Mouse (Mus musculus): ENCODE results near the gene Fam104a. TPM values are rescaled to one million over a fixed set of nuclear protein-coding genes. Genes with fewer than 3 reads are reported as not detected.

Fam104a gene
- 24.3 and 24.7 TPM in 2 replicates for polyA plus RNA-seq (2012; ENCODE audit: insufficient read depth, insufficient read length, missing spikeins)

- Histone ChIP-seq H3K4me1 (ENCODE audit: control insufficient read depth, insufficient read depth, low read length) (peaks cover 30% of the 10 kb centered on the region), H3K4me3 (ENCODE audit: insufficient read depth, low read length) (peak within 1 kb of the TSS; percentile 97), H3K27ac (ENCODE audit: insufficient read depth, low read depth, low read length) (peak within 1 kb of the TSS; percentile 77)
- no peak for TF ChIP-seq CTCF (IDR thresholded peaks at IDR 0.05; ENCODE audit: low read depth, low read length)
- TF ChIP-seq POLR2A (IDR thresholded peaks at IDR 0.05; ENCODE audit: borderline replicate concordance, low read depth, low read length): 0 out of 2 replicates have a peak, but pooled peaks have one; percentile 56
Measured at GRCm38 (mm10) chr11:113683957-113684706, at the start of gene Fam104a, which contains the start of gene D11Wsu47e. TSS of gene Fam104a (minus strand) at chr11:113684155. TSS of gene D11Wsu47e (plus strand) at chr11:113684412.

GRCm38 (mm10) chr11:113731945-113732612, 48.1 kb upstream of the Fam104a start:
- TF ChIP-seq CTCF (IDR thresholded peaks at IDR 0.05; ENCODE audit: low read depth, low read length): no peak
- TF ChIP-seq POLR2A (IDR thresholded peaks at IDR 0.05; ENCODE audit: borderline replicate concordance, low read depth, low read length): no peak
- peaks cover 64% of the 10 kb centered on the region for H3K4me1 ChIP-seq (ENCODE audit: control insufficient read depth, insufficient read depth, low read length)
- H3K4me3 ChIP-seq (ENCODE audit: insufficient read depth, low read length): no peak overlapping the region
- H3K27ac ChIP-seq (ENCODE audit: insufficient read depth, low read depth, low read length): peak overlapping the region; percentile 80

- Histone ChIP-seq H3K4me1 (ENCODE audit: control insufficient read depth, insufficient read depth, low read length) (peaks cover 59% of the 10 kb centered on the region), H3K27ac (ENCODE audit: insufficient read depth, low read depth, low read length) (no peak overlapping the region), H3K4me3 (ENCODE audit: insufficient read depth, low read length) (no peak overlapping the region)
- TF ChIP-seq CTCF (IDR thresholded peaks at IDR 0.05; ENCODE audit: low read depth, low read length): no peak
- TF ChIP-seq POLR2A (IDR thresholded peaks at IDR 0.05; ENCODE audit: borderline replicate concordance, low read depth, low read length): no peak
Measured at GRCm38 (mm10) chr11:113730879-113731278, 46.9 kb upstream of the Fam104a start.

- Histone ChIP-seq H3K27ac (ENCODE audit: insufficient read depth, low read depth, low read length) (no peak overlapping the region), H3K4me1 (ENCODE audit: control insufficient read depth, insufficient read depth, low read length) (peaks cover 51% of the 10 kb centered on the region), H3K4me3 (ENCODE audit: insufficient read depth, low read length) (no peak overlapping the region)
- TF ChIP-seq CTCF (IDR thresholded peaks at IDR 0.05; ENCODE audit: low read depth, low read length): no peak
Measured at GRCm38 (mm10) chr11:113729917-113730316, 46.0 kb upstream of the Fam104a start.

- Histone ChIP-seq H3K4me3 (ENCODE audit: insufficient read depth, low read length) (no peak overlapping the region), H3K27ac (ENCODE audit: insufficient read depth, low read depth, low read length) (no peak overlapping the region)
- no peak for TF ChIP-seq POLR2A (IDR thresholded peaks at IDR 0.05; ENCODE audit: borderline replicate concordance, low read depth, low read length)
- TF ChIP-seq CTCF (IDR thresholded peaks at IDR 0.05; ENCODE audit: low read depth, low read length): no peak
Measured at GRCm38 (mm10) chr11:113729239-113729638, 45.3 kb upstream of the Fam104a start.

GRCm38 (mm10) chr11:113727992-113728391, 44.0 kb upstream of the Fam104a start:
- Histone ChIP-seq H3K27ac (ENCODE audit: insufficient read depth, low read depth, low read length) (no peak overlapping the region), H3K4me1 (ENCODE audit: control insufficient read depth, insufficient read depth, low read length) (peaks cover 34% of the 10 kb centered on the region), H3K4me3 (ENCODE audit: insufficient read depth, low read length) (no peak overlapping the region)
- TF ChIP-seq POLR2A (IDR thresholded peaks at IDR 0.05; ENCODE audit: borderline replicate concordance, low read depth, low read length) (no peak), CTCF (IDR thresholded peaks at IDR 0.05; ENCODE audit: low read depth, low read length) (no peak)

More at GRCm38 (mm10) chr11:113729239-113729638, 45.3 kb upstream of the Fam104a start:
- peaks cover 44% of the 10 kb centered on the region for H3K4me1 ChIP-seq (ENCODE audit: control insufficient read depth, insufficient read depth, low read length)

- Histone ChIP-seq H3K4me3 (ENCODE audit: insufficient read depth, low read length) (no peak overlapping the region), H3K4me1 (ENCODE audit: control insufficient read depth, insufficient read depth, low read length) (peaks cover 26% of the 10 kb centered on the region), H3K27ac (ENCODE audit: insufficient read depth, low read depth, low read length) (no peak overlapping the region)
- TF ChIP-seq CTCF (IDR thresholded peaks at IDR 0.05; ENCODE audit: low read depth, low read length): no peak
- TF ChIP-seq POLR2A (IDR thresholded peaks at IDR 0.05; ENCODE audit: borderline replicate concordance, low read depth, low read length): no peak
Measured at GRCm38 (mm10) chr11:113726994-113727888, 43.3 kb upstream of the Fam104a start.

GRCm38 (mm10) chr11:113725235-113726048, 41.5 kb upstream of the Fam104a start:
- Histone ChIP-seq H3K27ac (ENCODE audit: insufficient read depth, low read depth, low read length) (no peak overlapping the region), H3K4me1 (ENCODE audit: control insufficient read depth, insufficient read depth, low read length) (peaks cover 9% of the 10 kb centered on the region), H3K4me3 (ENCODE audit: insufficient read depth, low read length) (no peak overlapping the region)
- TF ChIP-seq POLR2A (IDR thresholded peaks at IDR 0.05; ENCODE audit: borderline replicate concordance, low read depth, low read length): no peak

Data from bone marrow macrophage, adult 2 months (primary cell).